Mouse (Mus musculus) neural tube, embryonic 11.5 days (tissue): ENCODE data around the gene Dock2. TPM values are rescaled to one million over a fixed set of nuclear protein-coding genes. Genes with fewer than 3 reads are reported as not detected.
A peak's percentile ranks its signal among the peaks of the same experiment; 100 is the strongest.

Source experiments
- ATAC-seq: fragments of 200-750 bp; cut with Nextera tagmentation; 2 replicates; pipeline ENCODE4 v1.8.0; 2017; ENCODE audit warnings: moderate number of reproducible peaks, mild to moderate bottlenecking, moderate TSS enrichment, moderate library complexity; ENCODE audit not compliant: insufficient read depth, low FRiP score, low TSS enrichment
- DNase-seq: peaks from one replicate; pipeline ENCODE4 v3.0.0-alpha.2; 2015; ENCODE audit warnings: low spot score
- H3K27ac ChIP-seq: fragments of 300-500 bp; sonication (generic); 2 replicates; pipeline ENCODE4 v1.5.1; 2014; ENCODE audit warnings: low read depth, mild to moderate bottlenecking, low read length
- H3K27me3 ChIP-seq: fragments of 300-500 bp; sonication (generic); 2 replicates; pipeline ENCODE4 v1.6.1; 2014; ENCODE audit warnings: mild to moderate bottlenecking, low read length, mixed read lengths; ENCODE audit not compliant: control insufficient read depth, insufficient read depth
- H3K36me3 ChIP-seq: fragments of 300-500 bp; sonication (generic); 2 replicates; pipeline ENCODE4 v1.6.1; 2014; ENCODE audit warnings: mild to moderate bottlenecking, low read length, moderate library complexity, mixed read lengths; ENCODE audit not compliant: control insufficient read depth, insufficient read depth
- H3K4me1 ChIP-seq: fragments of 300-500 bp; sonication (generic); 2 replicates; pipeline ENCODE4 v1.6.1; 2014; ENCODE audit warnings: low read length, mixed read lengths; ENCODE audit not compliant: control insufficient read depth, insufficient read depth
- H3K4me2 ChIP-seq: fragments of 300-500 bp; sonication (generic); 2 replicates; pipeline ENCODE4 v1.6.1; 2014; ENCODE audit warnings: low read depth, mild to moderate bottlenecking, moderate library complexity
- H3K4me3 ChIP-seq: fragments of 300-500 bp; sonication (generic); 2 replicates; pipeline ENCODE4 v1.5.1; 2014; ENCODE audit warnings: low read depth, low read length
- H3K9ac ChIP-seq: fragments of 300-500 bp; sonication (generic); 2 replicates; pipeline ENCODE4 v1.6.1; 2014; ENCODE audit warnings: mild to moderate bottlenecking, low read length
- H3K9me3 ChIP-seq: fragments of 300-500 bp; sonication (generic); 2 replicates; pipeline ENCODE4 v1.6.1; 2016; ENCODE audit warnings: low read length; ENCODE audit not compliant: control insufficient read depth
- WGBS: fragments of 180-500 bp; shearing (Covaris S2); extraction: QIAGEN DNeasy Blood & Tissue Kit; methylation state at CpG from one replicate; pipeline ENCODE4 v1.1.7; 2014; 5-methylcytosine and 5-hydroxymethylcytosine counted together
- polyA plus RNA-seq: library from polyadenylated mRNA; unstranded; fragments of >200 nt; fragmentation: Nextera tagmentation; extraction: Ambion mirVana; gene quantifications from 2 replicates; pipeline ENCODE4 v1.2.1, GENCODE M21; 2014

The Dock2 gene
- polyA plus RNA-seq, 1 experiment from 2014 or later, result 0.82 TPM

DNA sequence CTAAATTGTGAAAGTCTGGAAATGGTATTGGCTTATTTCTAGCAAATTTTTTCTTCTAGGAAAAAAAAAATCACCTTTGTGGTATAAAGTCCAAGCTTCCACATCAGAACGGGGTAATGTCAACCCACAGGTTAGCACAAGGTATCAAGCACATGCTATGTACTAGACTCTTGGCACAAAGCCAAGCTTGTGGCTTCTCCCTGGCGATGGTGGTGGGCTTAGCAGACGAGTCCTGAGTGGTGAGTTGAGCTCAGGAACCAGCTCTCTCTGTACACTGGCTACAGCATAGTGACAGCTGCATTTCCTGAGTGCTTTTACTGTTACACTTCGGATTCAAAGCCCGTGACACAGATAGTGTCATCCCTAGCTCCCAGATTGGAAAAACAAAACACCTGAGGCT, 472.0 kb downstream of the Dock2 start:
- Histone ChIP-seq H3K9ac (no peak overlapping the region), H3K36me3 (no peaks in the 10 kb centered on the region), H3K27ac (no peak overlapping the region), H3K9me3 (no peaks in the 10 kb centered on the region), H3K4me3 (no peak overlapping the region), H3K27me3 (no peaks in the 10 kb centered on the region), H3K4me2 (no peak overlapping the region), H3K4me1 (0 out of 2 replicates have a peak, but pooled peaks cover 2% of the 10 kb centered on the region)
- no peak for ATAC-seq
- 79% methylated on average over 5 of the region's 5 CpGs for WGBS
- DNase-seq, result no peak

DNA sequence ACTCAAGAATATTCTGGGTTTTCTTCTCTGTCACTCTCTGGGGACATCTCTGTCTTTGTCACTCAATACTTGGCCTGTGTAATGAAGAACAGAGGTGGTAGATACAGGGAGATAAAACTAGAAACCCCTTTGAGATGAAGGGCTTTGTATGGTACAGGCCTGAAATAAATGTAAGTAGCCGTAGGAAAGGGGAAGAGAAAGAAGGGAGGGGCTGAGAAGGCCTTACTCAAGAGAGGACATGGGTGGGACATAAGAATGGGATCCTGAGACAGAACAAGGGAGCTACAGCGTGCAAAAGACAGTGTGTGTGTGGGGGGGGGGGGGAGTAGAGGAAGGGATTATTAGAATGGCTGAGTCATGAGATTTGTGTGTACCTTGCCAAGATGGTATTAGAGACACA, 474.3 kb downstream of the Dock2 start:
- H3K4me2 ChIP-seq, result no peak overlapping the region
- no peaks in the 10 kb centered on the region for H3K4me1 ChIP-seq
- no peaks in the 10 kb centered on the region for H3K9me3 ChIP-seq
- WGBS, result 81% methylated on average over 2 of the region's 2 CpGs
- H3K4me3 ChIP-seq, result no peak overlapping the region
- no peaks in the 10 kb centered on the region for H3K36me3 ChIP-seq
- H3K9ac ChIP-seq, result no peak overlapping the region
- no peak for ATAC-seq
- no peaks in the 10 kb centered on the region for H3K27me3 ChIP-seq
- H3K27ac ChIP-seq, result no peak overlapping the region
- no peak for DNase-seq

DNA sequence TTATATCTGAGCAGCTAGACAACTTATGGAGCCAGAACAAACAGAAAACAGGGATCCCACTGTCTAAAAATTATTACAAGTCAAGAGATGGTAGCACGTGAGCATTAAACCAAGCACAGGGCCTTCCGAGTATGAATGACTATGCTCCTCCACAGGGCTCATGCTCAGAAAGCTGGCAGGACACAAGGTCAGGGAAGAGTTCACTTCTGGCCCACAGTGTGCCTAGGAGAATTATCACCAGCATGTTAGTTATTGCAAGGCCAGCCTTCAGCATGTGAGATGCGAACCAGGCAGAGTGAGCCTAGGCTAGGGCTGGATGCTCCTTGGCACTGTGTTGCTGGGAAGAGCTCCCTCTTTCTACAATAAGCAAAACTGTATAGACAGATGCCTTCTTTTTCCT, 475.0 kb downstream of the Dock2 start:
- H3K27me3 ChIP-seq, result no peaks in the 10 kb centered on the region
- no peak for ATAC-seq
- H3K9me3 ChIP-seq, result no peaks in the 10 kb centered on the region
- no peak overlapping the region for H3K4me3 ChIP-seq
- no peak overlapping the region for H3K27ac ChIP-seq
- 87% methylated on average over 3 of the region's 3 CpGs for WGBS
- DNase-seq, result no peak
- no peak overlapping the region for H3K9ac ChIP-seq
- no peaks in the 10 kb centered on the region for H3K4me1 ChIP-seq
- no peaks in the 10 kb centered on the region for H3K36me3 ChIP-seq
- no peak overlapping the region for H3K4me2 ChIP-seq

DNA sequence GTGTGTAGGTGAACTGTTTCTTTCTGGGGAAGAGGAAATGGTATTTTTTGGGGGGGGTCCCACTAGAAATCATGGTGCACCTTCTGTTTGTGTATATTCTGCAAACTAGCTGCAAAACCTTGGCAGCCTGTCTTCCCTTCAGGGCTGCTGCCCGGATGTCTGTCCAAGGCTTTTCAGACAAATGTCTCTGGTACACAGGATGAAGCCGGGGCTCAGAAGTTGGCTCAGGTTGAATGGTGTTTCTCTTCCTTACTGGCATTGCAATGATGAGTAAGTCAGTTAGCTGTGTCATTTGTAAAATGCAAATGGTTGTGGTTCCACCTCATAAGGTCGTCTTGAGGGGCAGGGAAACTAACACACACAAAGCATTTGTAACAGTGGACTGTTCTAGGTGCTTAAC, 477.5 kb downstream of the Dock2 start:
- Histone ChIP-seq H3K36me3 (no peaks in the 10 kb centered on the region), H3K27ac (no peak overlapping the region), H3K4me3 (no peak overlapping the region), H3K9me3 (no peaks in the 10 kb centered on the region), H3K4me2 (no peak overlapping the region), H3K9ac (no peak overlapping the region), H3K27me3 (no peaks in the 10 kb centered on the region), H3K4me1 (no peaks in the 10 kb centered on the region)
- WGBS, result 75% methylated on average over 3 of the region's 3 CpGs
- ATAC-seq (no peak), DNase-seq (no peak)

DNA sequence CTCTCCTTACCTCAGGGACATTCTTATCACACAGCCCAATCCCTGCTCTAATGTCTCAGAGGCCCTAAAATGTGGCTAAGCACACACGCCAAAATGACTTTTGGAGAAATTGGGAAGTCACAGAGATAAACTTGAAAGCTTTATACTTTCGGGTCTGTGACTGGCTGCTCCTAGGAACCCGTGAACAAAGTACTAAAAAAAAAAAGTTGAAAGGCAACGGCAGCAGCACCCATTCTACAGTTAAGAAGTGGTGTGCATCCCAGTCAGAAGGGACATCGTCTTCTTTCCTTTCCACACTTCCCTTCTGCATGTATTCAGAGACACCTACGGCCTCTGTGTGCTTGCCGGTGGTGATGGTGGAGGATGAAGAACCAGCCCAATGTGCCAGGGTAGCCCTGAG, 483.6 kb downstream of the Dock2 start:
- DNase-seq, result no peak
- no peak overlapping the region for H3K4me2 ChIP-seq
- WGBS, result 92% methylated on average over 7 of the region's 7 CpGs
- H3K9me3 ChIP-seq, result no peaks in the 10 kb centered on the region
- H3K9ac ChIP-seq, result no peak overlapping the region
- H3K36me3 ChIP-seq, result no peaks in the 10 kb centered on the region
- H3K4me3 ChIP-seq, result no peak overlapping the region
- no peaks in the 10 kb centered on the region for H3K27me3 ChIP-seq
- ATAC-seq, result no peak
- no peak overlapping the region for H3K27ac ChIP-seq
- peaks cover 5% of the 10 kb centered on the region; the same call in 1 of the 2 replicates for H3K4me1 ChIP-seq

DNA sequence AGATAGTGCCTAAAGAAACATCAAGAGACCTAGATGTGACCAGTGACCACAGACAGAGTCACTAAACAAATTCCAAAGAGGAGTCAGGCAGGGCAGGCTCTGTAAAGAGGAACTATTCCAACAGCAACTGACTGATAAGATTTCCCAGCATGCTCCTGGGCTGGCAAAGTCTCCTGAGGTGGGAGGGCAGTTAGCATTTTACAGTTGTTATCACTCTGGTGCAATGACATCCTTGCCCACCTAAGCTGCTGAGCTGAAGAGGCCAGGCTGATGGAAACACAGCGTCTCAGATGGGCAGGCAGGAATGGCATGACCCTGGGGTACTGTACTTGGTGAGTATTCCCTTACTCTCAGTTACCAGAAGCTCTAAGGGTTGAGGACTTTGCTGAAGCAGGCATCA, 484.1 kb downstream of the Dock2 start:
- Histone ChIP-seq H3K36me3 (no peaks in the 10 kb centered on the region), H3K9me3 (no peaks in the 10 kb centered on the region), H3K4me3 (no peak overlapping the region), H3K9ac (no peak overlapping the region), H3K27me3 (no peaks in the 10 kb centered on the region), H3K4me2 (no peak overlapping the region), H3K4me1 (peaks cover 5% of the 10 kb centered on the region; the same call in 1 of the 2 replicates), H3K27ac (no peak overlapping the region)
- 86% methylated on average over 1 of the region's 1 CpGs for WGBS
- DNase-seq (no peak), ATAC-seq (no peak)

DNA sequence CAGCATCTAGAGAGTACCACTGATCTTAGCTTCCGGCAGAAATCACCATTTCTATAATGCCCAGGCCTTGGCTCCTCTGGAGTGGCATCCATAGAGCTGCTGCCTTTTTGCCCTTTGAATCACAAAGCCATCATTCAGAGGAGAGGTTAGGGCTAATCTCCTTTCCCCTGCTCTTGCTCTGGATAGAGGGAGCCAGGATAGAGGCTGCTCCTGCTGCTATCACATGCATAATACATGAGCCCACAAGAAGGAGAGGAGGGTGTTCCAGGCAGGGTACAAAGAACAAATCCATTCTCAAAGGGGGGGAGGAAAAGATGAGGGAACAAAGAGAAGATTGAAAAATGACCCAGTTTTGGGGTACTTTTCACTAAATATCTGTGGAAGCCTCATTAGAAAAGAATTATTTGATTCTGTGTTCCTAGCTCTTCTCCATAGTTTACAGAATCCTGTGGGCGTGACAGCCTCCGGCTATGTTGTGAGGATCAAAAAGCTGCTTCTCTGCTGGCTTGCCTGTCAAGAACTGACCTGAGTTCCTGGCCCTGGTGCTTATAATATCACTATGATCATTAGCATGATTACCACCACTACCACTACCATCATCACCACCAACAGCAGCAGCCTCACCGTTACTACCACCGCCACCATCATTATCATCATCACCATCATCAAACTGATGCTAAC, 485.9 kb downstream of the Dock2 start:
- 69% methylated on average over 5 of the region's 5 CpGs for WGBS
- H3K4me3 ChIP-seq, result no peak overlapping the region
- no peaks in the 10 kb centered on the region for H3K36me3 ChIP-seq
- H3K9me3 ChIP-seq, result no peaks in the 10 kb centered on the region
- no peak overlapping the region for H3K9ac ChIP-seq
- H3K4me1 ChIP-seq, result peaks cover 5% of the 10 kb centered on the region; the same call in 1 of the 2 replicates
- no peak overlapping the region for H3K4me2 ChIP-seq
- no peak for DNase-seq
- H3K27ac ChIP-seq, result no peak overlapping the region
- H3K27me3 ChIP-seq, result no peaks in the 10 kb centered on the region
- peak; percentile 75 for ATAC-seq

DNA sequence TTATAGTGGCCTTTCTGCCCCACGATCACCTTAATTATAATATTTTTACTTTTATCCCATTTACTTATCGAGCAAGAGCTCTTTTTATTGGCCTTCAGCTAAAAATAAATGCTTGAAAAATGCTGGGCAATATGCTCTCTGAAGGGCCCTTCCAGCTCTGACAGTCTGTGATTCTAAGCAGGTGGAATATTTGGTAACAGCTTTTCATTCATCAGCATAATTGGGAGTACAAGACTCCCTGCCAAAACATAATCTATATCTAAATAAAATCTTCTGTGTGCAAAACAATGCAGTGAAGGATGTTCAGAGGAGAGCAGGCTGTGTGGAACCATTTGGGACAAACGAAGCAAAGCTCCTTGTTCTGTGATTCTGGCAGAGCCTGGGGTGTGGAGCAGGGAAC, 492.4 kb downstream of the Dock2 start:
- WGBS, result 66% methylated on average over 3 of the region's 3 CpGs
- no peaks in the 10 kb centered on the region for H3K27me3 ChIP-seq
- DNase-seq, result no peak

DNA sequence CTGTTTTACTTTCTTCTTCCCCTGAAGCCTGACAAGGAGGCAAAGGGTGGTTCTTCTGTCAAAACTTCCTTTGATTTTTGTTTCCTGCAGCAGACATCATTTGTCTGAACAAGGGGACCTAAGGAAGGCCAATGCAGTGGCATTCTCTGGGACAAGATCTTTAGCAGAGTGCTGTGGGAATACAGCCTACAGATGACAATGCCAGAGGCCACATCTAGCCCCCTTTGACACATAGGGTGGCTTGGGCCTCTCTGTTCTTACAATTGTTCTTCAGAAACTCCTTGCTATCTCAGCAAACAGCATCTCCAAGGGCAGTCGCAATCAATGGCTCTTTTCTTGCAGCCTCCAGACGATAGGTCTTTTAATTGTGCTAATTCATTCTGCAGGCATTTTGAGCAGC, 493.0 kb downstream of the Dock2 start:
- DNase-seq (no peak), ATAC-seq (no peak)
- H3K27ac ChIP-seq, result no peak overlapping the region
- no peaks in the 10 kb centered on the region for H3K36me3 ChIP-seq
- H3K4me3 ChIP-seq, result no peak overlapping the region
- H3K27me3 ChIP-seq, result no peaks in the 10 kb centered on the region
- H3K9ac ChIP-seq, result no peak overlapping the region
- 35% methylated on average over 2 of the region's 2 CpGs for WGBS
- H3K9me3 ChIP-seq, result no peaks in the 10 kb centered on the region
- no peak overlapping the region for H3K4me2 ChIP-seq
- H3K4me1 ChIP-seq, result no peaks in the 10 kb centered on the region

More for the DNA sequence above, 492.4 kb downstream of the Dock2 start:
- Histone ChIP-seq H3K27ac (no peak overlapping the region), H3K4me1 (no peaks in the 10 kb centered on the region), H3K9me3 (no peaks in the 10 kb centered on the region), H3K4me2 (no peak overlapping the region), H3K36me3 (no peaks in the 10 kb centered on the region), H3K4me3 (no peak overlapping the region), H3K9ac (no peak overlapping the region)
- ATAC-seq, result no peak
